Mouse (Mus musculus): ENCODE measurements around the gene Inka1.

GRCm38 (mm10) chr9:108017127-108017526 is 31.4 kb upstream of the Inka1 start:
- no peak for TF ChIP-seq CTCF (IDR thresholded peaks at IDR 0.05; ENCODE audit: extremely low read depth, insufficient read depth, low read length)
- TF ChIP-seq POLR2A (IDR thresholded peaks at IDR 0.05; ENCODE audit: extremely low read depth, insufficient read depth, low read length), result no peak

All from cortical plate, adult 2 months (tissue).